Mouse (Mus musculus) stomach, embryonic 15.5 days (tissue): ENCODE measurements around the gene Tbc1d5. TPM values are rescaled to one million over a fixed set of nuclear protein-coding genes. Genes with fewer than 3 reads are reported as not detected.

ENCODE experiments used
- ATAC-seq: fragments of 200-750 bp; cut with Nextera tagmentation; 2 replicates; pipeline ENCODE4 v1.8.0; 2017; ENCODE audit warnings: low read depth, moderate number of reproducible peaks, moderate TSS enrichment; ENCODE audit not compliant: insufficient read depth, low FRiP score
- H3K27ac ChIP-seq: fragments of 300-500 bp; sonication (generic); 2 replicates; pipeline ENCODE4 v1.5.1; 2015; ENCODE audit warnings: mild to moderate bottlenecking, inconsistent platforms
- H3K27me3 ChIP-seq: fragments of 300-500 bp; sonication (generic); replicated peaks from 2 replicates; pipeline ENCODE4 v1.6.1; 2015; ENCODE audit warnings: inconsistent platforms
- H3K36me3 ChIP-seq: fragments of 300-500 bp; sonication (generic); 2 replicates; pipeline ENCODE4 v1.6.1; 2015; ENCODE audit warnings: inconsistent platforms
- H3K4me1 ChIP-seq: fragments of 300-500 bp; sonication (generic); 2 replicates; pipeline ENCODE4 v1.6.1; 2015; ENCODE audit warnings: inconsistent platforms
- H3K4me2 ChIP-seq: fragments of 300-500 bp; sonication (generic); 2 replicates; pipeline ENCODE4 v1.6.1; 2015; ENCODE audit warnings: mild to moderate bottlenecking, inconsistent platforms
- H3K4me3 ChIP-seq: fragments of 300-500 bp; sonication (generic); replicated peaks from 2 replicates; pipeline ENCODE4 v1.5.1; 2015; ENCODE audit warnings: inconsistent platforms
- H3K9ac ChIP-seq: fragments of 300-500 bp; sonication (generic); 2 replicates; pipeline ENCODE4 v1.6.1; 2015; ENCODE audit warnings: inconsistent platforms
- H3K9me3 ChIP-seq: fragments of 300-500 bp; sonication (generic); 2 replicates; pipeline ENCODE4 v1.6.1; 2016; ENCODE audit warnings: inconsistent platforms
- WGBS: fragments of 180-500 bp; shearing (Covaris S2); methylation state at CpG from one replicate; pipeline ENCODE4 v1.1.7; 2015; 5-methylcytosine and 5-hydroxymethylcytosine counted together
- polyA plus RNA-seq: library from polyadenylated mRNA; unstranded; fragments of >200 nt; fragmentation: Nextera tagmentation; extraction: Ambion mirVana; gene quantifications from 2 replicates; pipeline ENCODE4 v1.2.1, GENCODE M21; 2015

Tbc1d5 gene
- polyA plus RNA-seq, 1 experiment from 2014 or later, result 9.9 TPM

- Histone ChIP-seq H3K4me2 (no peak overlapping the region), H3K27ac (no peak overlapping the region), H3K4me3 (no peak overlapping the region), H3K9me3 (no peaks in the 10 kb centered on the region), H3K27me3 (no peaks in the 10 kb centered on the region), H3K36me3 (0 out of 2 replicates have a peak, but pooled peaks cover 3% of the 10 kb centered on the region), H3K9ac (no peak overlapping the region), H3K4me1 (no peaks in the 10 kb centered on the region)
- no peak for ATAC-seq
- WGBS, result 84% methylated on average over 9 of the region's 9 CpGs
Measured at GRCm38 (mm10) chr17:50954313-50954712, 224.8 kb downstream of the Tbc1d5 start.

DNA sequence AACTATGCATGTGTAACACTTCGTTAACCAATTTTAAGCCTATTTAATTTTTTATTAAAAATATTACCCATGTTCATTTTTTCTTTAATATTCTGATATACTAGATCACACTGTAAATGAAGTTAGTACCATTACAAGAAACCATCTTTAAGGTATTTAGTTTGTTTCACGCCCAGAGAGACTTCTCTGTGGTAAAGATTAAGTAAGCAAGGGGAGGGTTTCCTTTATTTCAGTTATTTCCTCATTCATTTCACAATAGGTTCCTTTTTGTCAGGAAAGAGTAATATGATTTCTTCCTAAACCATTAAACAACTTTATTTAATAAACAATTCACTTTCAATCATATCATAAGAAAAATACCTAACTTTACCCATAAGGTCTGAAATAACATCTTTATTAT is 256.8 kb downstream of the Tbc1d5 start:
- Histone ChIP-seq H3K9ac (no peak overlapping the region), H3K36me3 (no peaks in the 10 kb centered on the region), H3K27ac (no peak overlapping the region), H3K4me1 (no peaks in the 10 kb centered on the region), H3K9me3 (no peaks in the 10 kb centered on the region), H3K4me2 (no peak overlapping the region), H3K27me3 (no peaks in the 10 kb centered on the region), H3K4me3 (no peak overlapping the region)
- 91% methylated on average over 2 of the region's 2 CpGs for WGBS
- no peak for ATAC-seq

- H3K4me3 ChIP-seq, result no peak overlapping the region
- no peak overlapping the region for H3K4me2 ChIP-seq
- no peaks in the 10 kb centered on the region for H3K36me3 ChIP-seq
- WGBS, result 90% methylated on average over 2 of the region's 2 CpGs
- H3K4me1 ChIP-seq, result no peaks in the 10 kb centered on the region
- no peak overlapping the region for H3K27ac ChIP-seq
- no peaks in the 10 kb centered on the region for H3K27me3 ChIP-seq
- no peaks in the 10 kb centered on the region for H3K9me3 ChIP-seq
- no peak overlapping the region for H3K9ac ChIP-seq
- ATAC-seq, result no peak
Measured at GRCm38 (mm10) chr17:50915216-50915615, 263.9 kb downstream of the Tbc1d5 start.

DNA sequence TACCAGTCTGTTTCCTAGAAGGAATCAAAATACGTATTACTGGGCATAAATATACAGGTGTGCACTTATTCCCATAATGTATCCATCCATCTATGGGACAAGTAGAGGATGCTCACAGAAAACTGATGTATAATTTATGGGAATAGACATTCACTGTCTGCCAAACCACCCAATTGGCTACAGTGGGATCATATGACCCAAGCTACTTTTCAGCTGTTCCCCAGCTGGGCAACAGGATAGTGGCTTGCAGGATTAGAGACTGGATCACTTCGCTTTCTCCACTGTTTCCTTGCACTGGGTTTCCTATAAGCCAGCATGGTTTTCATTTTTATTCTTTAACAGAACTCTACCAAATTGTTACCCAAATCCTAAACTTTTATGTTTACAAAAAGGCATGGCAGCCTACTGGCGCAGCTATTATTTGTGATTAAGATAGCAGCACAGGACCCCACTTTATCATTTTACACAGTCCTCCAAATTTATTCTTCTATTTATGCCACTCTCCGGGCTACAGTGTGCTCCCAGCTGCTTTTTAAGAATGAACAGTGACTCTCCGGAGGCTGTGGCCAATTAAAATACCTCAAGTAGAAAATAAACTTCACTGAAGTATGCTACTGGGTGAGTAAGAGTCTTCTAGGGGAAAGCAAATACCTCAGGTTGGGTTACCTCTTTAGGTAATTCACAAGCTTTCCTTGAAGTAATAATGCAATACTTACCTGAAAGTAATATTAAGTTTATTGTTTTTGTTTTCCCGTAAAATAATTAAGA is 270.4 kb downstream of the Tbc1d5 start:
- Histone ChIP-seq H3K4me3 (no peak overlapping the region), H3K27ac (no peak overlapping the region), H3K4me2 (no peak overlapping the region), H3K36me3 (no peaks in the 10 kb centered on the region), H3K9ac (no peak overlapping the region), H3K4me1 (no peaks in the 10 kb centered on the region), H3K9me3 (no peaks in the 10 kb centered on the region), H3K27me3 (no peaks in the 10 kb centered on the region)
- WGBS, result 66% methylated on average over 6 of the region's 6 CpGs
- ATAC-seq, result no peak

DNA sequence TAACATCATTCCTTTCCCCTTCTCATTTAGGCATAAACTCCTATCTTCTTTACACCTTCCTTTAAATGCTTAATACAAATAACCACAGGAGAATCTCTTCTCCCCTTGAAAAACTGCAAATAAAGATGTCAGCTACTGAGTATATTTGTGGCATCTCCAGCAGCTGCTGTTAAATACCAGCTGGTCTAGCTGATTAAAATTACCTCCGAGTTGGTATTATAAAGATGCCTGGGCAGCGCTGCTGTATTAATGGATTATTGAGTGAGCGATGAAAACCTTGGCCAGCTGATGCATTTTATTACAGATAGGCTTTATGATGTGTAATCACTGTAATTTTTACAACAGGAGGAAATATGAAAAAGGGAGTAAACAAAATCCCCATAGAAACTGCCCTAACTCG is 271.0 kb downstream of the Tbc1d5 start:
- H3K9me3 ChIP-seq, result no peaks in the 10 kb centered on the region
- no peak overlapping the region for H3K27ac ChIP-seq
- WGBS, result 79% methylated on average over 4 of the region's 4 CpGs
- no peak overlapping the region for H3K9ac ChIP-seq
- no peaks in the 10 kb centered on the region for H3K36me3 ChIP-seq
- no peak for ATAC-seq
- H3K4me3 ChIP-seq, result no peak overlapping the region
- no peaks in the 10 kb centered on the region for H3K27me3 ChIP-seq
- no peak overlapping the region for H3K4me2 ChIP-seq
- no peaks in the 10 kb centered on the region for H3K4me1 ChIP-seq

DNA sequence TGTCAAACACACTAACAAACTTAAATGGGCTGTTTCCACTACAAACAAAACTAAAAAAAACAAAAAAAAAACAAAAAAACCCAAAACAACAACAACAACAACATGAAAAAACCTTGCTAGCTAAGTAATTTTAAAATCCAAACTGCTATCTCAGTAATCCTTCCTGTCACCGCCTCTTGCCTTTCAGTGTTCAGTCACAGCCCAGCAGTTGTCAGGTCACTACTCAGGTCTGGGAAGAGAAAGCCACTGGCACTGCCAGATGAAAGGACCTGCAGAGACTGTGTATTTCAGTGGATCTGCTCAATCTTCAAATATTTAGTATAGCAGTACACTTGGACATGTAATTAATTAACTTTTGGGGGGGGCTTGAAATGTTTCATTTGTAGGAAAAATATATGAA is 272.5 kb downstream of the Tbc1d5 start:
- H3K9me3 ChIP-seq, result no peaks in the 10 kb centered on the region
- H3K4me3 ChIP-seq, result no peak overlapping the region
- no peak overlapping the region for H3K27ac ChIP-seq
- ATAC-seq, result no peak
- H3K4me1 ChIP-seq, result no peaks in the 10 kb centered on the region
- H3K27me3 ChIP-seq, result no peaks in the 10 kb centered on the region
- H3K4me2 ChIP-seq, result no peak overlapping the region
- H3K9ac ChIP-seq, result no peak overlapping the region
- H3K36me3 ChIP-seq, result no peaks in the 10 kb centered on the region
- 58% methylated on average over 1 of the region's 1 CpGs for WGBS

DNA sequence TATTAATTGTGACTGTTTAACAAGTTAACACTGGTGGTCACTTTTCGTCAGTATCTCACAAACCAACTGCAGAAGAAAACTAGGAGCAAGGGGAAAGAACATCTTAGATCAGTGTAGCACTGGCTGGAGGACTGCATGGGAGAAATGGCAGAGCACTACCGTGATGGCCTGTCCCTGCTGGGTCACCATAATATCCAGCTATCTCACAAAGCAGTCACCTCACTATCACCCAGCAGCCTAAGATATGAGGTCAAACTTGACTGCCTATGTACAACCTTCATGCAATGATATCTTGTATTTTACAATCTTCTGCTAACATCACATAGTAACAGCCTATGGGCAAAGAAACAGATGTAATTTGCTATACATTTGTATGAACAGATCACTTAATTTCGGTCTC is 274.7 kb downstream of the Tbc1d5 start:
- Histone ChIP-seq H3K4me2 (no peak overlapping the region), H3K27me3 (no peaks in the 10 kb centered on the region), H3K9ac (no peak overlapping the region), H3K4me1 (no peaks in the 10 kb centered on the region), H3K27ac (no peak overlapping the region), H3K36me3 (no peaks in the 10 kb centered on the region), H3K9me3 (no peaks in the 10 kb centered on the region), H3K4me3 (no peak overlapping the region)
- WGBS, result 73% methylated on average over 3 of the region's 3 CpGs
- no peak for ATAC-seq

- H3K4me1 ChIP-seq, result no peaks in the 10 kb centered on the region
- H3K27me3 ChIP-seq, result no peaks in the 10 kb centered on the region
- no peak for ATAC-seq
- H3K27ac ChIP-seq, result no peak overlapping the region
- no peak overlapping the region for H3K4me2 ChIP-seq
- WGBS, result 66% methylated on average over 7 of the region's 7 CpGs
- no peaks in the 10 kb centered on the region for H3K9me3 ChIP-seq
- H3K36me3 ChIP-seq, result no peaks in the 10 kb centered on the region
- no peak overlapping the region for H3K4me3 ChIP-seq
- no peak overlapping the region for H3K9ac ChIP-seq
Measured at GRCm38 (mm10) chr17:50897867-50898266, 281.3 kb downstream of the Tbc1d5 start.

GRCm38 (mm10) chr17:50889475-50889874 is 289.7 kb downstream of the Tbc1d5 start:
- no peak overlapping the region for H3K9ac ChIP-seq
- no peaks in the 10 kb centered on the region for H3K36me3 ChIP-seq
- 95% methylated on average over 1 of the region's 1 CpGs for whole genome bisulfite sequencing
- H3K27me3 ChIP-seq, result no peaks in the 10 kb centered on the region
- H3K27ac ChIP-seq, result no peak overlapping the region
- H3K9me3 ChIP-seq, result no peaks in the 10 kb centered on the region
- ATAC-seq, result no peak
- H3K4me2 ChIP-seq, result no peak overlapping the region
- H3K4me1 ChIP-seq, result no peaks in the 10 kb centered on the region
- no peak overlapping the region for H3K4me3 ChIP-seq

DNA sequence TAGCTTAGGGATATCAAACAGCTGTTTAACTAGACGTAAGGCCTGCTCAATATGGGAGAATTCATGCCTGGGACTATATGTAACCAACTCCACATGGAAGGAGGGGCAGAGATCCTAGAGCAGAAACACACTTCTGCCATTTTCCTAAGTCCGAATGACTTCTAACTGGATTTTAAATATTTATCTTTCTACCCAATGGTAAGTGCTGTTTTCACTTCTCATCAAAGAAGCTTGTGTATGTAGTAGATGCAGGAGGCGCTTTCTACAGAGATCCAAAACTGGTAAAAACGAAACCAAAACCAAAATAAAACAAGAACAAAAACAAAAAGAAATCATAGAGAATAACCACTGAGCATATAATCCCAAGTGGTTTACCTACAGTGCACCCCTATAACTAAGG is 299.2 kb downstream of the Tbc1d5 start:
- WGBS, result 72% methylated on average over 4 of the region's 4 CpGs
- Histone ChIP-seq H3K36me3 (no peaks in the 10 kb centered on the region), H3K4me3 (no peak overlapping the region), H3K9me3 (no peaks in the 10 kb centered on the region), H3K4me2 (no peak overlapping the region), H3K27me3 (no peaks in the 10 kb centered on the region), H3K27ac (no peak overlapping the region), H3K9ac (no peak overlapping the region), H3K4me1 (no peaks in the 10 kb centered on the region)
- no peak for ATAC-seq

- Histone ChIP-seq H3K27ac (no peak overlapping the region), H3K9ac (no peak overlapping the region), H3K27me3 (no peaks in the 10 kb centered on the region), H3K4me1 (no peaks in the 10 kb centered on the region), H3K4me2 (no peak overlapping the region), H3K4me3 (no peak overlapping the region), H3K36me3 (no peaks in the 10 kb centered on the region), H3K9me3 (no peaks in the 10 kb centered on the region)
- 79% methylated on average over 5 of the region's 5 CpGs for WGBS
- no peak for ATAC-seq
Measured at GRCm38 (mm10) chr17:50876451-50876850, 302.7 kb downstream of the Tbc1d5 start.

- Histone ChIP-seq H3K4me3 (no peak overlapping the region), H3K9me3 (no peaks in the 10 kb centered on the region), H3K27me3 (no peaks in the 10 kb centered on the region), H3K4me1 (no peaks in the 10 kb centered on the region), H3K9ac (no peak overlapping the region), H3K36me3 (no peaks in the 10 kb centered on the region), H3K27ac (no peak overlapping the region), H3K4me2 (no peak overlapping the region)
- 73% methylated on average over 7 of the region's 7 CpGs for WGBS
- ATAC-seq, result no peak
Measured at GRCm38 (mm10) chr17:50874067-50874466, 305.1 kb downstream of the Tbc1d5 start.

- ATAC-seq, result no peak
- Histone ChIP-seq H3K4me2 (no peak overlapping the region), H3K9me3 (no peaks in the 10 kb centered on the region), H3K4me1 (no peaks in the 10 kb centered on the region), H3K4me3 (no peak overlapping the region), H3K27me3 (no peaks in the 10 kb centered on the region), H3K9ac (no peak overlapping the region), H3K27ac (no peak overlapping the region), H3K36me3 (no peaks in the 10 kb centered on the region)
- WGBS, result 85% methylated on average over 4 of the region's 4 CpGs
Measured at GRCm38 (mm10) chr17:50872600-50872999, 306.6 kb downstream of the Tbc1d5 start.
